Mouse (Mus musculus) kidney, adult 10 weeks (tissue): ENCODE measurements around the gene Arl2. TPM values are rescaled to one million over a fixed set of nuclear protein-coding genes. Genes with fewer than 3 reads are reported as not detected.

Source experiments
- polyA plus RNA-seq: library from polyadenylated mRNA; stranded (reverse); fragments of 350-450 nt; fragmentation: Illumina TruSeq; extraction: RNeasy Lipid Tissue Mini Kit (QIAGEN cat#74804); gene quantifications from one replicate; pipeline ENCODE4 v1.2.3, GENCODE M21; 2014; ENCODE audit warnings: low read depth, low replicate concordance

The Arl2 gene
- polyA plus RNA-seq, result 0.49 TPM

DNA sequence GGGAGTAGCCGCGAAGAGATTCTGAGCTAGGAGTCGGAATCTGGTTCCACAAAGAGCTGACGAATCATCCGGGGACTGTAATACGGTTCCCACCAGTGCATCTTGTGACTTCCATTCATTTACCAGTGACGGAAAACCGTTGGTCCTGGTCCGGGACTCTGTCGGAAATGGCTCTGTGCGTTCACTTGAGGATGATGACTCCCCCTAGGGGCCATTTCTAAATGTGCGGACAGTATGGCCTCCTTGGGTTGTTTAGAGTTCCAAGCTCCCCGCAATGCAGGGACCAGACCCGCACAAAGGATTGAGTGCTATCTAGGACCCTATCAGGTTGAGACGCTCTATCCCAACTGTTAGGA, at the start of gene Arl2:
Gene Arl2, minus strand, starts transcription at position 155 of the 356 bp plus-strand sequence.

DNA sequence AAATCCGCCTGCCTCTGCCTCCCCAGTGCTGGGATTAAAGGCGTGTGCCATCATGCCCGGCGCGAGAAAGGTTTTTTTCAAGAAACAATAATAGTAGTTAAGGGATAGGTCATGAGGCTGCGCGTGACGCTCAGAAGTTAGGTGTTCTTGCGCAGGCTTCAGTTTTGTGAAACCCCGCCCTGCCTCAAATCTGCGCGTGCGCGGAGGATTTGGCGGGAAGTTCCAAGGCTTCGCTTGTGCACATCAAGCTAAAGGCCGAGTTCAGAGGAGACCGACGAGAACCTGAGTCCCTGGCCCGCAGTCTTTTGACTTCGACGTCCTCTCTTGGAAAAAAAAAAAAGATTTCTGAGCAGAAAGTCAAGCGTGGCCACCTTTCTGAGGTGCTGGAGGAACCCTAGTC, 42.8 kb upstream of the Arl2 start, which contains the start of gene Majin:
Gene Majin, plus strand, starts transcription at position 258 of the 400 bp plus-strand sequence.

DNA sequence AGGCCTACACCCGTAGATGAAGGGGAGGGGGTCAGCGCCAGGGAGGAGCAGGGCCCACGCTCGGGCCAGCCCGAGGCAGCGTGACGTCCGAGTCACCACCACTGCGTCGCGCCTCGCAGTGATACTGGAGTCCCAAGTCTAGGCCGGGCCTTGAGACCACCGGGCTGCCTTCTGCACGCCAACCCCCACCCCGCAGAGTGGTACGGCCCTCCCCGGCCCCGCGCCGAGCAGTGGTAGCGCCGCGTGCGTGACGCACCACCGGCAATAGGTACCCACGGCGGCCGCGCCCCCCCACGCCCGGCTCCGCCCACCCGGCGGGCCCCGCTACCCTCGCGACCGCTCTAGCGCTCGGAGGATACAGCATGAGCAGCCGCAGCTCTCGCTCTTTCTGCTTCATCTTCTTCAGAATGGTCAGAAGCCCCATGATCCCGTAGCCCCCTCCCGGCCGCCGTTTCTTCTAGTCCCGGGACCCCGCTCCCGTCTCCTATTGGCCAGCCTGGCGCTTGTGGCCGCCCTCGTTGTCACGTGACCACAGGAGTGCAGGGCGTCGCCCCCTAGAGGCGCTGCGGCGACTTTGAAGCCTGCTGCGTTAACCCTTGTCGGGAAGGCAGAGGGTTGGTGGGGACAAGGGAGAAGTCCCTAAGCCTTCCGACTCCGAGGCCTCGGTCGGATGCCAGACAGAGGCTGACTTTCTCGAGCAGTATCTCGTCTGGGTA, 512 bp downstream of the Arl2 start, which contains the start of gene Batf2:
Gene Batf2, plus strand, starts transcription at position 306 of the 716 bp plus-strand sequence.

DNA sequence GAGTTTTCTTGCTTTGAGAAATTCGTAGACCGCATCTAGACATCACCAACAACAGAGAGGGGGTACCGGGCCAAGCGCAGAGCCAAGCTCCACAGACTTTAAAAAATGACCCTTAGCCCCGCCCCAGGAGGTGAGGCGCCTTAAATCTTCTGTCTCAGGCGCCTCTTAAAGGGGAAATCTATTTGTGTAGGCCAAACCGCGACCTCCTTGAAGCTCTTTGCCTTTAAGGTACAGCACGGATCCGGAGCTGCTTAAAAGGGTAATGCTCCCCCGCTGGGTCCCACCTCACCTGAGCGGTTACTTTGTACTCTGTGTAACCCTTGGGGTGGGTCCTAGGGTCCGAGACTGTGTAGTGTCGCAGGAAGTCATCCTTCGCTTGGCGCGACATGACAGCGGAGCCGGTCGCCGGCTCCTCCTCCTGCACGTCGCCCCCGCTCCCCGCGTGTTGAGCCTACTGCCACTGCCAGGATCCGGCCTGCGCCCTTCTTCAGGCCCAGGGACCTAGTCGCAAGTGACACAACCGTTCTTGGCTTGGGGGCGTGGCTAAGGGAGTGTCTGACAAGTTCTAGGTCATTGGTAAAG, 13.5 kb downstream of the Arl2 start, which contains the start of gene Snx15:
Gene Snx15, minus strand, starts transcription at position 545 of the 582 bp plus-strand sequence.

DNA sequence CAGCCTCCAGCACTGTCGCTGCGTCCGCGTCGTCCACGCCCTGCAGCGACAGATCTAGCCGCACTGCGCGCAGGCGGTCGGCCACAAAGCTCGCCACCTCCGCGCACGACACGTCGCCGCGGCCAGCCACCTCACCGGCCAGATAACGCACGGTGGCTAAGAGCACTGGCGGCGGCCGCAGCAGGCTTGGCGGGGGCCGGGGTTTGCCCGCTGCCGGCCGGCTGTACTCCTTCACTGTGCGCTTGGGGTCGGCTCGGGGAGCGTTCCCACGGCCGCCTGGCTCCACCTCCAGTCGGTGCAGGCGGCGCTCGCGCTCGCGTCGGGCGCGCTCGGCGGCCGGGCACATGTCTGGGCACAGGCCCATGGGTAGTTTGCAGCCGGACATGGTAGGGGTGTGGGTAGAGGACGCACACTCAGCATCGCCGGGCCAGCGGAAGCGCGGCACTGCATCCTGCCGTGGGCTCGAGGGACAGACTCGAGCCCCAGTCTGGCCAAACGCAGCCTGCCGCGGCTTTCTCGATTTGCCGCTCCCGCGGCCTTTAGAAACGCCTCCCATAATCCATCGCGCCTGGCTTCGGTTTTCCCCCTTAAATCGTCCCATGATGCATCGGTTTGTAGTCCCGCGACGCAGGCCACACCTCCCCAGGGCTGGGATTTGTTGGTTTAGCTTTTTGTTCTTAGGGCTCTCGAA, 23.2 kb downstream of the Arl2 start, which contains the start of gene Sac3d1:
Gene Sac3d1, minus strand, starts transcription at position 665 of the 691 bp plus-strand sequence.

DNA sequence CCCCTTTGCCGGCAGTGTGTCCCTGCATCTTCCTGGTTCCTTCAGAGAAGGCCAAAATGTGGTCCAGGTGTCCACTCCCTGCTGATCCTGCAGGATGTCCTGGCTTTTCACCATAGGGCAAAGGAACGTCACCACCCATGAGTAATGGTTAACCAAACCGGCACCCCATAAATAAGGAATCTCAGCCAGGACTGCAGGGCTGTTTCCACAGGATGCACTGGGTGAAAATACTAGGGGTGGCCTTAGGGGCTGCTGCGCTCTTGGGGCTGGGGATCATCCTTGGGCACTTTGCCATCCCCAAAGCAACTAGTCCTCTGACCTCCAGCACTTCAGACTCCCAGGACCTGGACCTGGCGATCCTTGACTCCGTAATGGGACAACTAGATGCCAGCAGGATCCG, 35.8 kb downstream of the Arl2 start, which contains the start of gene Naaladl1:
Gene Naaladl1, plus strand, starts transcription at position 197 of the 400 bp plus-strand sequence.

DNA sequence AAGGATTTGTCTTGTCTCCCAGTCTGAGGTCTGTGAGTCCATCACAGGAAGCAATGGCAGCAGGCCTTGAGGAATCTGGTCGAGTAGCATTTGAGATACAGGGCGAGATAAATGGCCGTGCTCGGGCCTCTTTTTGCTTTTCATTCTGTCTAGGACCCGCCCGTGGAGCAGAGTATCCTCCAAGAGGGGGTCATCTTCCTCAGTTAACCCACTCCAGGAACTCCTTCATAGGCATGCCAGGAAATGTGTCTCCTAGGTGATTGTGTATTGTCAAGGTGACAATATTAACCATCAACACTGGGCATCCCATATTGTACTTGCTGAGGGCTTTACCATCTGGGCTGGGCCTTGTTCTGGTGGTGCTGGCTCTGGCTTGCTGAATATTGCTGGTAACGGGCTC, 47.2 kb downstream of the Arl2 start, which contains the start of gene AC131692.1:
Gene AC131692.1, plus strand, starts transcription at position 301 of the 400 bp plus-strand sequence.

DNA sequence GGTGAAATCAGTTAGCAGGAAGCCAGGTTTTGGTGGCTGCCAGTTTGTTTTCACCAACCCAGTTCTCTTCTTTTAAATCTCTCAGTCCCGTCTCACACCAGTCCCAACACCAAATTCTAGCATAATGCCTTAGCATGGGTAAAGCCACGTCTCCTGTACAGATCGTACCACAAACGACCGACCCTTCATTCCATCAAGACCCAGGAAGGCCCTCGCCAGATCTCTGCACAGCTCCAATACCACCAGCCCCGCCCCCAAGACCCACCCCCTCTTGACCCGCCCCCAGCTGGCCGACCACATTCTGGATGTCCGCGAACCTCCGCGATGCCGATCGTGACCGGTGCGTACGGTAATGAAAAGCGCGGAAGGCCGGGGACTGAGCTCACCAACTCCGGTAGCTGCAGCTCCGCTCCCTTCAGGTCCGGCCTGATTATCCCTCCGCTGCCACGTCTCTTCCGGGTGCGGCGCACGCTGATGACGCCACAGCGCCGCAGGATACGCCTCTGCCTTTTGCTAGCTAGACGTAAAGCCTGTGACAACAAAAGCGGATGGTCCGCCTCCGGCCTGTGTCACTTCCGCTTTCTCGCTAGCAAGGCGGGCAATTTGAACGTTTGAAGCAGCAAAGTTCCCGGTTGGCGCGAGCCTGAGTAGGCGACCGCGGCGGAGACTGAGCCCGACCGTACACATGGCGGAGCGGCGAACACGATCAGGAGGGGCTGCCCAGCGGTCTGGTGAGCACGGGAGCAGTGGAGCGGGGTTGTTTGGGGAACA, 56.7 kb downstream of the Arl2 start, which contains the start of the genes Zfpl1 and Cdca5:
Gene Zfpl1, minus strand, starts transcription at position 479 of the 771 bp plus-strand sequence.
Gene Cdca5, plus strand, starts transcription at position 506 of the 771 bp plus-strand sequence.

Other genes with a start within 250 kb of the Arl2 start
- 0.20 TPM for gene Tigd3, start 247.4 kb downstream of the Arl2 start, polyA plus RNA-seq
- gene Dpf2, start 228.5 kb downstream of the Arl2 start, polyA plus RNA-seq, result 5.4 TPM
- 1.9 TPM for gene Cdc42ep2, start 216.7 kb downstream of the Arl2 start, polyA plus RNA-seq
- 2.4 TPM for gene Pola2, start 177.3 kb downstream of the Arl2 start, polyA plus RNA-seq
- gene Slc22a20, start 155.4 kb downstream of the Arl2 start, polyA plus RNA-seq, result not detected
- 1.3 TPM for gene Capn1, start 125.7 kb downstream of the Arl2 start, polyA plus RNA-seq
- 0.77 TPM for gene Syvn1, start 95.0 kb downstream of the Arl2 start, polyA plus RNA-seq
- gene Mrpl49, start 83.8 kb downstream of the Arl2 start, polyA plus RNA-seq, result 41.8 TPM
- 5.1 TPM for gene Fau, start 83.7 kb downstream of the Arl2 start, polyA plus RNA-seq
- not detected for gene Znhit2, start 80.4 kb downstream of the Arl2 start, polyA plus RNA-seq
- 0.93 TPM for gene Tm7sf2, start 73.2 kb downstream of the Arl2 start, polyA plus RNA-seq
- 8.9 TPM for gene Vps51, start 64.3 kb downstream of the Arl2 start, polyA plus RNA-seq
- gene Tmem262, start 61.5 kb downstream of the Arl2 start, polyA plus RNA-seq, result not detected
- gene Gm28374, start 59.3 kb downstream of the Arl2 start, polyA plus RNA-seq, result not detected
- gene Zfpl1, start 56.6 kb downstream of the Arl2 start, polyA plus RNA-seq, result not detected
- gene Cdca5, start 56.6 kb downstream of the Arl2 start, polyA plus RNA-seq, result 0.24 TPM
- not detected for gene AC131692.1, start 47.1 kb downstream of the Arl2 start, polyA plus RNA-seq
- gene Naaladl1, start 35.8 kb downstream of the Arl2 start, polyA plus RNA-seq, result not detected
- not detected for gene Sac3d1, start 22.9 kb downstream of the Arl2 start, polyA plus RNA-seq
- 3.0 TPM for gene Snx15, start 13.2 kb downstream of the Arl2 start, polyA plus RNA-seq
- gene Batf2, start 565 bp downstream of the Arl2 start, polyA plus RNA-seq, result not detected
- gene Majin, start 42.8 kb upstream of the Arl2 start, polyA plus RNA-seq, result not detected
- not detected for gene Gpha2, start 84.8 kb upstream of the Arl2 start, polyA plus RNA-seq
- gene Ppp2r5b, start 94.3 kb upstream of the Arl2 start, polyA plus RNA-seq, result 0.57 TPM
- not detected for gene Atg2a, start 100.1 kb upstream of the Arl2 start, polyA plus RNA-seq
- gene Ehd1, start 135.2 kb upstream of the Arl2 start, polyA plus RNA-seq, result 15.1 TPM
- 3.2 TPM for gene Cdc42bpg, start 164.9 kb upstream of the Arl2 start, polyA plus RNA-seq
- 4.2 TPM for gene Men1, start 193.4 kb upstream of the Arl2 start, polyA plus RNA-seq
- 5.5 TPM for gene Map4k2, start 199.6 kb upstream of the Arl2 start, polyA plus RNA-seq
- gene Sf1, start 222.1 kb upstream of the Arl2 start, polyA plus RNA-seq, result 77.9 TPM
- gene Pygm, start 242.9 kb upstream of the Arl2 start, polyA plus RNA-seq, result 4.2 TPM